Mouse (Mus musculus) neural tube, embryonic 12.5 days (tissue): Measurements from ENCODE around the gene Pp2d1. TPM values are rescaled to one million over a fixed set of nuclear protein-coding genes. Genes with fewer than 3 reads are reported as not detected.
"Not testable (repeated sequence)": the region's sequence is repeated elsewhere in the genome, so short reads cannot be mapped to it uniquely, and the experiment has no call there.

ENCODE experiments used
- ATAC-seq: fragments of 200-750 bp; cut with Nextera tagmentation; 2 replicates; pipeline ENCODE4 v1.8.0; 2017; ENCODE audit warnings: low read depth, mild to moderate bottlenecking, moderate TSS enrichment, moderate library complexity; ENCODE audit not compliant: low FRiP score
- H3K27ac ChIP-seq: fragments of 300-500 bp; sonication (generic); 2 replicates; pipeline ENCODE4 v1.5.1; 2016
- H3K27me3 ChIP-seq: fragments of 300-500 bp; sonication (generic); replicated peaks from 2 replicates; pipeline ENCODE4 v1.6.1; 2016; ENCODE audit warnings: mild to moderate bottlenecking
- H3K36me3 ChIP-seq: fragments of 300-500 bp; sonication (generic); 2 replicates; pipeline ENCODE4 v1.6.1; 2016; ENCODE audit warnings: mild to moderate bottlenecking
- H3K4me1 ChIP-seq: fragments of 300-500 bp; sonication (generic); 2 replicates; pipeline ENCODE4 v1.6.1; 2016
- H3K4me2 ChIP-seq: fragments of 300-500 bp; sonication (generic); replicated peaks from 2 replicates; pipeline ENCODE4 v1.6.1; 2016; ENCODE audit warnings: mild to moderate bottlenecking
- H3K4me3 ChIP-seq: fragments of 300-500 bp; sonication (generic); 2 replicates; pipeline ENCODE4 v1.5.1; 2016
- H3K9ac ChIP-seq: fragments of 300-500 bp; sonication (generic); 2 replicates; pipeline ENCODE4 v1.6.1; 2016; ENCODE audit warnings: mild to moderate bottlenecking
- H3K9me3 ChIP-seq: fragments of 300-500 bp; sonication (generic); 2 replicates; pipeline ENCODE4 v1.6.1; 2016; ENCODE audit warnings: mild to moderate bottlenecking
- WGBS: fragments of 180-500 bp; shearing (Covaris S2); methylation state at CpG from one replicate; pipeline ENCODE4 v1.1.7; 2016; 5-methylcytosine and 5-hydroxymethylcytosine counted together
- polyA plus RNA-seq: library from polyadenylated mRNA; unstranded; fragments of >200 nt; fragmentation: Nextera tagmentation; extraction: Ambion mirVana; gene quantifications from 2 replicates; pipeline ENCODE4 v1.2.1, GENCODE M21; 2016

The Pp2d1 gene
- polyA plus RNA-seq = 0.30 and 0.45 TPM in 2 replicates

GRCm38 (mm10) chr17:53539351-53539750 lies at the start of gene Pp2d1:
Pp2d1 (minus strand) TSS chr17:53539451.
- not testable (repeated sequence) for ATAC-seq, H3K4me2 ChIP-seq, H3K27me3 ChIP-seq, H3K4me1 ChIP-seq, H3K9ac ChIP-seq, H3K4me3 ChIP-seq, H3K36me3 ChIP-seq, H3K9me3 ChIP-seq, H3K27ac ChIP-seq
- 80% methylated on average over 2 of the region's 2 CpGs for WGBS

GRCm38 (mm10) chr17:53588097-53588855 lies 49.0 kb upstream of the Pp2d1 start:
- 83% methylated on average over 9 of the region's 9 CpGs for WGBS
- Histone ChIP-seq H3K27me3 (no peaks in the 10 kb centered on the region), H3K9me3 (no peaks in the 10 kb centered on the region), H3K4me2 (no peak overlapping the region), H3K27ac (no peak overlapping the region), H3K36me3 (no peaks in the 10 kb centered on the region), H3K9ac (no peak overlapping the region), H3K4me3 (no peak overlapping the region), H3K4me1 (0 out of 2 replicates have a peak, but pooled peaks cover 4% of the 10 kb centered on the region)
- ATAC-seq = 0 out of 2 replicates have a peak, but pooled peaks have one; percentile 5

DNA sequence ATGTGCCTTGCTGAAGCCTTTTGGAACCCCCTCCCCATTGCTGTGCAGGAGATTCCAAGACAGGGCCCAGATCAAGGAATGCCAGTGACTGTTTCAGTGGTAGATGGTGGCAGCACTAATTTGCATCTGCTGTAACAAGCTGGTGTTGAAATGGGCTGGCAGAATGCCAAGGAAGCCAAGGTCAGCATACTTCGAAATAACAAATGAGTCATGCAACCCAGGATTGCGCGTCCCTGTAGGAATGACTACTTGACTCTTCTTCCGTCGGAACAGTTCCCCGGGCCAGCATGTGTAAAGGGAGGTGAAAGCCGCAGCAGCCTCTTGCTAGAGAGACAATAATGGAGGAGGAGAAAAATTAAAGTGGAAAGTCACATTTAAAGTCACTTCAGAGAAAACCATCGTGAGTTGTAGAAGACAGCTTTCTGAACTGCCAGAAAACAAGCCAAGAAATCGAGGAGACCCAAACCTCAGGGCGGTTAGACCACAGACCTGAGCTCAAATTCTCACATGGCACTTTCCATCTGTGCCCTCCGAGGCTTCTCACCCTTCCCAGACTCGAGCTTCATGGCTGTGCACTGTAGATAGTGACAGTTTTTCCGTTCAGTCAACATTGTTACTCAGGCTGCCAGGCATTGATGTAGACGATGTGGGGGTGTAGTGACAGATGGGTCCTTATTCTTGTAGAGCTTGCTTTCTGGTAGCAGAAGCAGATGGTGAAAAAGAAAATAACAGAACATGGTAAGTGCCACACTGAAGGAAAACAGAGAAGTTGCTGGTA lies 48.0 kb upstream of the Pp2d1 start:
- H3K27ac ChIP-seq = no peak overlapping the region

GRCm38 (mm10) chr17:53583846-53584579 lies 44.8 kb upstream of the Pp2d1 start:
- 92% methylated on average over 11 of the region's 11 CpGs for WGBS
- no peak overlapping the region for H3K27ac ChIP-seq
- no peak for ATAC-seq
- no peaks in the 10 kb centered on the region for H3K36me3 ChIP-seq
- no peak overlapping the region for H3K9ac ChIP-seq
- no peak overlapping the region for H3K4me2 ChIP-seq
- H3K4me3 ChIP-seq = no peak overlapping the region
- H3K9me3 ChIP-seq = no peaks in the 10 kb centered on the region
- H3K4me1 ChIP-seq = 0 out of 2 replicates have a peak, but pooled peaks cover 4% of the 10 kb centered on the region
- no peaks in the 10 kb centered on the region for H3K27me3 ChIP-seq

More for the DNA sequence above, 48.0 kb upstream of the Pp2d1 start:
- ATAC-seq = peak; percentile 74
- Histone ChIP-seq H3K4me1 (0 out of 2 replicates have a peak, but pooled peaks cover 4% of the 10 kb centered on the region), H3K9ac (no peak overlapping the region), H3K4me2 (no peak overlapping the region), H3K36me3 (no peaks in the 10 kb centered on the region), H3K9me3 (no peaks in the 10 kb centered on the region), H3K27me3 (no peaks in the 10 kb centered on the region), H3K4me3 (no peak overlapping the region)
- WGBS = 60% methylated on average over 14 of the region's 14 CpGs

DNA sequence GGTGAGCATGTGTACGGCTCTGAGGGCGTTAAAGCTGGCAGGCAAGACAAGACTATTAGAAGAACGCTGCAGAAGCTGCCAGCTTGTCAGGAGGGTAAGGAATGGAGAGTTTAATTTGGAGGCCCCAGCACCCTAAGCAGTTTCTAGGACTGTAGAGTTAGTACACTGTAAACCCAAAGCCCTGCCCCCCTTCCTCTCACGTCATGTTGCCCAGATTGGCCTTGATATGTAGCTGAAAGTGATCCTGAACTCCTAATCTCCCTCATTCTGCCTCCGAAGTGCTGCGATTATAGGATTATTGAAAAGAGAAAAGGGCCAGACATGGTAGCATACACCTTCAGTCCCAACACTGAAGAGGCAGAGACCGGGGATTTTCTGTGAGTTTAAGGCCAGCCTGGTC lies 43.6 kb upstream of the Pp2d1 start:
- H3K9me3 ChIP-seq = no peaks in the 10 kb centered on the region
- peaks cover 11% of the 10 kb centered on the region; the same call in 1 of the 2 replicates for H3K4me1 ChIP-seq
- H3K4me2 ChIP-seq = no peak overlapping the region
- no peak overlapping the region for H3K4me3 ChIP-seq
- H3K9ac ChIP-seq = no peak overlapping the region
- H3K36me3 ChIP-seq = no peaks in the 10 kb centered on the region
- no peak for ATAC-seq
- no peak overlapping the region for H3K27ac ChIP-seq
- 92% methylated on average over 7 of the region's 7 CpGs for WGBS
- H3K27me3 ChIP-seq = no peaks in the 10 kb centered on the region

DNA sequence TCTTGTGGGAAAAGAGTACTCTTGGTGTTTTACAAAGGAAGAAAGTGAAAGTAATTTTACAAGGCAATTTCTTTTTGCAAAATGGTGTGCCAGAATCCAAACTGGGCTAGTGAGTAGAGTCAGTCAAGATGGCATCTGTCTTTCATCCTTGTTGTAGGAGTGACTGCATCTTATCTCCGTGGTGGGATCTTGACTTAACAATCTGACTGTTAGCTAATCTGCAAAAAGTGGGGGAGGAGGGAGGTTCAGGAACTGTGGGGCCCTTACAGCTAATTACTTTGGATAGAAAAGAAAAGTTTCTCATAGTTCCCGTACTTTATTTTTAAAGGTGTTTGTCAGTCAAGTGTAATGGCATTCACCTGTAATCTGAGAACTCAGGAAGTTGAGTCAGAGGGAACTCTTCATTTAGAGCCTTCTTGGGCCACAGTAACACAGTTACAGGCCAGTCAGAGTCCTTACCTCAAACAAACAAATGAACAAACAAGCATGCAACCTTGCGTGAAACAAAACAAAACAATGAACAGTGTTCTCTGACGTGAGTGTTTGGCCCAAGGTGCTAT lies 42.9 kb upstream of the Pp2d1 start:
- ATAC-seq = no peak
- H3K9ac ChIP-seq = no peak overlapping the region
- H3K4me2 ChIP-seq = no peak overlapping the region
- H3K27ac ChIP-seq = no peak overlapping the region
- H3K9me3 ChIP-seq = no peaks in the 10 kb centered on the region
- H3K4me1 ChIP-seq = peaks cover 6% of the 10 kb centered on the region; the same call in 1 of the 2 replicates
- no peaks in the 10 kb centered on the region for H3K27me3 ChIP-seq
- H3K36me3 ChIP-seq = no peaks in the 10 kb centered on the region
- 69% methylated on average over 4 of the region's 4 CpGs for WGBS
- H3K4me3 ChIP-seq = no peak overlapping the region

- Histone ChIP-seq H3K27ac (no peak overlapping the region), H3K4me3 (no peak overlapping the region), H3K9ac (no peak overlapping the region), H3K4me2 (no peak overlapping the region), H3K36me3 (no peaks in the 10 kb centered on the region), H3K4me1 (peaks cover 6% of the 10 kb centered on the region; the same call in 1 of the 2 replicates), H3K27me3 (no peaks in the 10 kb centered on the region), H3K9me3 (no peaks in the 10 kb centered on the region)
- 74% methylated on average over 3 of the region's 3 CpGs for WGBS
- ATAC-seq = no peak
These were observed 41.0 kb upstream of the Pp2d1 start for GRCm38 (mm10) chr17:53580237-53580636.

- Histone ChIP-seq H3K9me3 (no peaks in the 10 kb centered on the region), H3K4me1 (peaks cover 6% of the 10 kb centered on the region; the same call in 1 of the 2 replicates), H3K4me2 (no peak overlapping the region), H3K4me3 (no peak overlapping the region), H3K9ac (no peak overlapping the region), H3K36me3 (no peaks in the 10 kb centered on the region), H3K27ac (no peak overlapping the region), H3K27me3 (no peaks in the 10 kb centered on the region)
- whole genome bisulfite sequencing = 76% methylated on average over 4 of the region's 4 CpGs
- no peak for ATAC-seq
These were observed 40.4 kb upstream of the Pp2d1 start for GRCm38 (mm10) chr17:53579612-53580011.

DNA sequence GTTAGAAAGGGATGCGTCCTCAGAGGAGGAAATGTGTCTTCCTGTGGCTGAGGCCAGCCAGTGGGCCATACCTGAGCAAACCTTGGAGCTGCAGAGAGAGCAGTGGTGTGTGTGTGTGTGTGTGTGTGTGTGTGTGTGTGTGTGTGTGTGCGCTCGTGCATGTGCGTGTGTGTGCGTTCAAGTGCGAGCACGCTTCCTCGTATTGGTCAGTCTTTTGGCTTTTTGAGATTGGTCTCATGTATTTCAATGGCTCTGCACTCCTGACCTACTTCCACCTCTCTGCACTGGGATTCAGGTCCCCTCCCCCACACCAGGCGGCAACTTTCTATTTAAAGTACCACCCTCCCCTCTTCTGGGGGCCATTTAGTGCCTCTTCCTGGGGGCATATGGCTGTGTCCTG lies 39.5 kb upstream of the Pp2d1 start:
- ATAC-seq = 0 out of 2 replicates have a peak, but pooled peaks have one; percentile 25
- Histone ChIP-seq H3K27me3 (no peaks in the 10 kb centered on the region), H3K9me3 (no peaks in the 10 kb centered on the region), H3K4me3 (no peak overlapping the region), H3K4me2 (no peak overlapping the region), H3K36me3 (no peaks in the 10 kb centered on the region), H3K4me1 (peaks cover 6% of the 10 kb centered on the region; the same call in 1 of the 2 replicates), H3K9ac (no peak overlapping the region), H3K27ac (no peak overlapping the region)
- 68% methylated on average over 9 of the region's 9 CpGs for WGBS

DNA sequence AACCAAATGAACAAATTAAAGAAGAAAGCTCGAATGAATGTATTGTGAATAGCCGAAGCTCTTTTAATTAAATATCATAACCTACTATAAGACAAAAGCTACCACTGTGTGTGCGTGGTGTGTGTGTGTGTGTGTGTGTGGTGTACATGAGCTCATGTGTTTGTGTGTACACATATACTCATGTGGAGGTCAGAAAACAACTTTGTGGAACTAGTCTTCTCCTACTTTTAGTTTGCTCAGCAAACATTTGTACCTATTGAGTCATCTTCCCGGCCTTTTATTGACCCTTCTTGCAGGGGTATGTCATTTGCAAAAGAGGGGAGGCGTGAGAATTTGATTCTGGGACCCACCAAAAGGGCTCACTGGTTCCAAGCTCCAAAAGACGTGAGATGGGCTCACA lies 39.0 kb upstream of the Pp2d1 start:
- 78% methylated on average over 6 of the region's 6 CpGs for WGBS

DNA sequence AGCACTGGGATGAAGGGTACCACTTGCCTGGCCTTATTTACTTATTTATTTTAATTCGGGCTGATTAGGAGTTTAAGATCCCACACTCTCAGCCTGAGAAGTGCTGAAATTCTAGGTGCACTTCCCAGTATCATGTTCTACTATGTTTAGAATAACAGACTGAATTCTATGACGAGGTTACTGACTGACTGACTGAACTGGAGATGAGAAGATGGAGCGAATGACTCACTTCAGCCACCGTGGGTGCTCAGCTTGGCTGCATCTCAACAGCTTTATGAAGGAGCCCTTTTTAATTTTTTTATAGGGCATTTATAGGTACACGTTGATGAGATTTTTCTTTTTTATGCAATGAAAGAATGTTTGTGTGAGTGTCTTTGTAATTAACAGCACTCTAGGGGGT lies 38.5 kb upstream of the Pp2d1 start:
- Histone ChIP-seq H3K9me3 (no peaks in the 10 kb centered on the region), H3K9ac (no peak overlapping the region), H3K36me3 (no peaks in the 10 kb centered on the region), H3K27ac (no peak overlapping the region), H3K4me2 (no peak overlapping the region), H3K4me3 (no peak overlapping the region), H3K4me1 (peaks cover 6% of the 10 kb centered on the region; the same call in 1 of the 2 replicates), H3K27me3 (no peaks in the 10 kb centered on the region)
- WGBS = 85% methylated on average over 5 of the region's 5 CpGs
- ATAC-seq = no peak

More for the DNA sequence above, 39.0 kb upstream of the Pp2d1 start:
- H3K36me3 ChIP-seq = no peaks in the 10 kb centered on the region
- H3K4me1 ChIP-seq = peaks cover 6% of the 10 kb centered on the region; the same call in 1 of the 2 replicates
- no peak overlapping the region for H3K4me2 ChIP-seq
- H3K27me3 ChIP-seq = no peaks in the 10 kb centered on the region
- no peaks in the 10 kb centered on the region for H3K9me3 ChIP-seq
- no peak overlapping the region for H3K27ac ChIP-seq
- no peak overlapping the region for H3K9ac ChIP-seq
- no peak for ATAC-seq
- no peak overlapping the region for H3K4me3 ChIP-seq
